Mouse (Mus musculus) frontal cortex, adult (tissue): Measurements from ENCODE around the gene Padi1.

ENCODE experiments used
- ATAC-seq: cut with Nextera tagmentation; 2 replicates; pipeline ENCODE4 v1.9.2; 2017; ENCODE audit warnings: mild to moderate bottlenecking, moderate library complexity, mixed read lengths; ENCODE audit not compliant: low TSS enrichment

Gene Padi1

GRCm38 (mm10) chr4:140845666-140846065 lies at the start of gene Padi1:
Padi1 (minus strand) TSS chr4:140845778.
- ATAC-seq = no peak

DNA sequence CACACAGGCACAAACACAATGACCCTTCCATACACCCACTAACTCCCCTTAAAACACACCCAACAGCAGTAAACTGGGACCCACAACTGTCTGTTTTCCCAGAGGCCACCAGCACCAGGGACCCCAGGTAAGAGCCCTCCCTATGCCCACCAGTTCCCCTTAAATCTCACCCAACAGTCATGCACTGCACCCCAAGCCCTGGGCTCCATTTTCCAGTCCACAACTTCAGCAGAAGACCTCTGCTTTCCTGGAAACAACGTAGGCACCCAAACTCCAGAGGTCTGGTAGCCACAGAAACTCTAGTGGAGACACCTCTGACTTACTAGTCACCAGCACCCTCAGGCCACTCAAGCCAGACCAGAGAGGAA lies 46.6 kb upstream of the Padi1 start:
- ATAC-seq = no peak

GRCm38 (mm10) chr4:140891525-140892162 lies 46.1 kb upstream of the Padi1 start:
- ATAC-seq = no peak

DNA sequence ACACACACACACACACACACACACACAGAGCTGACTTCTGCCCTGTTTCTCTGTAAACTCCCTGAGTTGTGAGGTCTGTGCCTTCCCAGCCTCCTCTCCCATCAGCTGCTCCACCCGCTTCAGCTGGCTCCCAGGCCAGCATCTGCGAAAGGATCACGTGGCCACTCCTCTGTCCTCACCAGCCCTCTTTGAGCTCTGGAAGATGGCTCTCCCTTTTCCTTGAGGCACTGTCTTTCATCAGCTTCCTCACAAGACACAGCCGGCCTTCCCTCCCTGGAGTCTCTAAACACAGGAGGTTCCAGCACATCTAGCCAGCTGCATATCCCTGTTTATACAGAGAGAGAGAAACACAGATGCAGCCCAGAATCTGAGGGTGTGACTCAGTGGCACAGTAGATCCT lies 38.3 kb upstream of the Padi1 start:
- ATAC-seq = peak; percentile 47; the same call in 1 of the 2 replicates

- no peak for ATAC-seq
Measured at GRCm38 (mm10) chr4:140882981-140883380, 37.4 kb upstream of the Padi1 start.

GRCm38 (mm10) chr4:140882365-140882764 lies 36.8 kb upstream of the Padi1 start:
- ATAC-seq = no peak

DNA sequence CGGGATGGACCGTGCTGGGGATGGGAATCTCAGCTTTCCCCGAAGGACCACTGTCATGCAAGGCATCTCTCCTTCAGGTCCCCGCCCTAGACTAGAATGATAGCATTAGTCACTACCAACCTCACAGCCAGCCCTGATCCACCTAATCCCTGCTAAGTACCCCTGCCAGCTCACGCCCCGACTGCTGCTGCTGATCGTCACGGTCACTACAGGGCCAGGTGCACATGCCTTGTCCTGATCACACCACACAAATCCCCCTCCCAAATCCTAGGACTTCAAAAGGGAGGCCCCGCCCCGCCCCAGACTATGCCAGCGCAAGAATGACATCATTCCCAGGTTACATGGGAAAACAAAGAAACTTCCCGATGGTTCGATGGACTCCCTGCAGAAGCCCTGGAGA lies 36.2 kb upstream of the Padi1 start:
- no peak for ATAC-seq

DNA sequence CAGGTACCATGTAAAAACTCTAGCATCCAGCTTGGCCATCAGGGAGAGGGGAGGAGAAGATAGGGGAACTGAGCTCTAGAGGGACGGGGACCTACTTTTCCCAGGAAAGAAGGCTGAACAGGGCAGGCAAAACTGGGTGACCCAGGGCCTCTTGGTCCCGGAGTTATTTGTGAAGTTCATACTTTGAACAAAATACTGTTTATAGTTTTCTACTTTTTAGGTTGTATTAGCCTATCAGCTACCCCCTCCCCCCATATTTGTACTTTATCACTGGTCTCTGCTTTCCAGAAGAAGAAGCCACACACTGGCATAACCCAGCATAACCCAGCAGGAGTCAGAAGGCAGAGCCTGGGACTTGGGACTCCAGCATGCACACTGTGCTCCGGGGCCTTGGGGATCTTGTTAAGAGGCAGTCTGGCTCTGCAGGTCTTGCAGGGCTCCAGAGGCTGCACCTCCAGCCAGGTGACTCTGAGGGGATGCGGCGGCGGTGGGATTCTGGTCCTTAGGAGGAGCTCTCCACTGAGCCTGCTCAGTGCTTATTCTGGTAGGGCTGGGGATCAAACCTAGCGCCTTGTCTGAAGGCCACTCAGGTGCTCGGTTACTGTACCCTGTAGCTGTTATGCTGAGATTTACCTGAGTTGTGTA lies 35.6 kb upstream of the Padi1 start:
- no peak for ATAC-seq

DNA sequence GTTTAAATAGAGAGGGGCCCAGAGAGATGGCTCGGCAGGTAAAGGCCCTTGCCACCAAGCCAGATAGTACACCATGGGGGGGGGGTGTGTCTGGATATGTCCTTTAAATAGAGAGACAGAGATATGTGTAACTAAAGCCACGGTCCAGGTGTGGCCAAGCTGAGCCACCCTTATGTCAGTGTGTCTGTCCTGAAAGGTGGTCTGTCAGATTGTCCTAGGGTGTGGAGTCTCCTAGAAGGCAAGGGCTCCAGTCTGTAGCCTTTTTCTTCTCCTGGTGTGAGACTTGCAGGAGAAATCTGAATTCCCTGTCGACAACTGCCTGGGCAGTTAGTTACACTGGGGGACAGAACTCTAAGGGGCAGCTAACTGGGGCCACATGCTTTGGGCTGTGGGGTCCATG lies 34.6 kb upstream of the Padi1 start:
- no peak for ATAC-seq

DNA sequence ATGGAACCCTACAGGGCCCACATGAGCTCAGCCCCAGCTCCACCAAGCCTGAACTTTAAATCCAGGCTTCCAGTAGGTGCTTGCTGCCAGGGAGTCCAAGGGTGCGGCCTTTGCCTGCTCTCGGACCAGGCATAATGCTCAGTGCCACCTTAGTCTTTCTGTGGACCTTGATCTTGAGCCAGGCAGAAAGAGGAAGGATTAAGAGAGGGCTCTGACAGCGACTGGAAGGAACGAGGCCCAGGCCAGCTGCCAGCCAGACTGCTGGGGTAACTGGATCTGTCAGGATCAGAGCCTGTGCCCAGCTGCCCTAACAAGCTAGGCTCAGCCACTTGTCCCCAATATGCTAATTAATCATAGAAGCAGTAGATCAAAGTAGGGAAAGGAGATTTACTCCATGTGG lies 34.2 kb upstream of the Padi1 start:
- ATAC-seq = peak; percentile 27; the same call in 1 of the 2 replicates

DNA sequence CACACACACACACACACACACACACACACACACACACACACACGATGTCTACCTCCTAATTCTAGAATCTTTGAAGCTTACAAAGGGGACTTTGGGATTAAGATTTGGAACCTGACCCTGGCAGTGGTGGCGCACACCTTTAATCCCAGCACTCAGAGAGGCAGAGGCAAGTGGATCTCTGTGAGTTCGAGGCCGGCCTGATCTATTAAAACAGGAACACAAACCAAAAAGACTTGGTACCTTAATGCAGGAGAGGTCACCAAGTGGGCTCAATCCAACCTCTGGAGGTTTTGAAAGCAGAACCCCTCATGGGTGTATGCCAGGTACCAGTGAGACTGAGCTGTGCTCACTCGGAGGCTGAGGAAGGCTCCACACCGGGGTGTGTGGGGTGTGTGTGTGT lies 33.5 kb upstream of the Padi1 start:
- ATAC-seq = no peak

- ATAC-seq = no peak
Measured at GRCm38 (mm10) chr4:140878655-140879054, 33.1 kb upstream of the Padi1 start.

DNA sequence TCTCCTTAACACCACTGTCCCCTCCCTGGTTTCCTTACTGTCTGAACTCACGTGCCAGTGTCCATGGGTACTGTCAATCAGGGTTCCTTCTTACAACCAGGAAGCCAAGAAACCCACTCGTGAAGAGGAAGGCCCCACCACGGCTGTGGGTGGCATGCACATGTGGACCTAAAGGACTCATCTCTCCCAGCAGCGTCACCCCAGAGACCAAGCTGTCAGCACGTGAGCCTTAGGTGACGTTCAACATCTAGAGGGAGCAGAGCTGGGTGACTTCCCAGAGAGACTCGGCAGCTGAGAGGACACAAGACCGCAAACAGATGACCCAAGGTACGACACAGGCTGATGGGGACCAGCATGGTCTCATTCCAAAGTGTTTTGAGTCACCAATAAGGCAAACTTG lies 31.9 kb upstream of the Padi1 start:
- no peak for ATAC-seq

- no peak for ATAC-seq
Measured at GRCm38 (mm10) chr4:140876681-140877080, 31.1 kb upstream of the Padi1 start.

GRCm38 (mm10) chr4:140876161-140876560 lies 30.6 kb upstream of the Padi1 start:
- no peak for ATAC-seq

DNA sequence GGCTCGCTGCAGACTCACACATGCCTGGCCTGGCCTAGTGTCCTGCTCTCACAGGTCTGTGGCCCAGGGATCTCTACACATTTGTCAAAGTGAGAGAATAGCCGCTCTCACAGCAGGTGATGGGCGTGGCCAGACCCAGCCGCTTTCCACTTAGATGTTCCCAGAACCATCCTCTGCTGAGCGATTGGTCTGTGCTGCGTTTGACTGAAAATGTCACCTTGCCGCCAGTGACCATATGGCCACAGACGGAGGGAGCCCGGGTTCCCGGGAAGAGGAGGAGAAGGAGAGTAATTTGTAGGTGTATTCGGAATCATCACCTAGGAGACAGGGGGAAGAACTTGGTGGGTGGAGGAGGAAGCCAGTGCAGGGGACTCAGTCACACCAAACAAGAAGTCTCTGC lies 27.4 kb upstream of the Padi1 start:
- no peak for ATAC-seq

DNA sequence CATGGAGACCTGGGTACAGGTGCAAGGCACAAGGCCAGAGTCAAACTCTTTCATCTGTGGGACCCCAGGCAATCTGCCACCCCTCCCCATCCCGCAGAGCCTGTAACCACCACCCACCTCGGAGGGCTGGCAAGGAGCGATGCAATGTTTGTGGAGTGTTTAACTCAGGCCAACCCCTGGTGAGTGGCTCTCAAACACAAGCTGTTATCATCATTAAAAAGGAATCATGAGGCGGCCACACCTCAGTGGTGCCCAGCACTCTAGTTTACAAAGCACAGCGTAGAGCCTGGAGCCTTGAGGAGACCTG lies 27.1 kb upstream of the Padi1 start:
- no peak for ATAC-seq

- no peak for ATAC-seq
Measured at GRCm38 (mm10) chr4:140871851-140872685, 26.5 kb upstream of the Padi1 start.

DNA sequence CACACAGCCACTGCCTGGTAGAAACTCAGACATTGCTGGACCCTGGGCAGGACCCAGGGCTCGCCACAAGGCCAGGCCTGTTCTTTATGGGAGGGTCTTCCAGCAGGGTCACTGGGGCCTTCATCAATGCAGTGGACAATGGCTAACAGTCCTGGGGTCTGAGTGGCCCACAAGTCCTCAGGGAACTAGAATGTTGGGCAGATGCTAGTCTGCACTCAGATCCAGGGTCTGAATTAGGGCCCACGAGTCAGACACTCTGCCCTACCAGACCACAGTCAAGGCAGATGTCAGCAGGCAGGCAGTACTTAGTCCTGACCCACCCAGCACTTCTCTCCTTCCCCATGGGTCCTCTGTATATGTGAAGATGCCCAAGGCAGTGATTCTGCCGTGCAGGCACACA lies 25.8 kb upstream of the Padi1 start:
- ATAC-seq = no peak

- no peak for ATAC-seq
Measured at GRCm38 (mm10) chr4:140870876-140871275, 25.3 kb upstream of the Padi1 start.

- no peak for ATAC-seq
Measured at GRCm38 (mm10) chr4:140869945-140870344, 24.4 kb upstream of the Padi1 start.

- ATAC-seq = no peak
Measured at GRCm38 (mm10) chr4:140868484-140869190, 23.1 kb upstream of the Padi1 start.
